Mouse (Mus musculus) inflammation-experienced regulatory T-cells, adult 6 months (primary cell): ENCODE measurements around the gene Herc3. TPM values are rescaled to one million over a fixed set of nuclear protein-coding genes. Genes with fewer than 3 reads are reported as not detected.

Experiments
- ATAC-seq: one replicate; pipeline ENCODE4 v1.8.0; 2017
- polyA plus RNA-seq, 3 experiments: library from polyadenylated mRNA; unstranded; fragments of 100-300 nt; shearing (Covaris generic); gene quantifications; one replicate each; pipeline ENCODE4 v1.2.1; 2017

Herc3 gene
- polyA plus RNA-seq = 10 to 100 TPM; 19.8 to 20.8 (median 20.1) TPM

GRCm38 (mm10) chr6:58831232-58832009 is at the start of gene Herc3:
TSS of gene Herc3 (plus strand) at chr6:58831465.
- ATAC-seq = peak; percentile 40

GRCm38 (mm10) chr6:58801394-58801793 is 29.9 kb upstream of the Herc3 start:
- no peak for ATAC-seq

GRCm38 (mm10) chr6:58814381-58814780 is 16.9 kb upstream of the Herc3 start:
- no peak for ATAC-seq

GRCm38 (mm10) chr6:58817037-58817436 is 14.2 kb upstream of the Herc3 start:
- ATAC-seq = peak; percentile 73

- ATAC-seq = no peak
Observed at GRCm38 (mm10) chr6:58825619-58826018, 5.6 kb upstream of the Herc3 start.

- ATAC-seq = no peak
Observed at GRCm38 (mm10) chr6:58826089-58826488, 5.2 kb upstream of the Herc3 start.

- ATAC-seq = no peak
Observed at GRCm38 (mm10) chr6:58828582-58828981, 2.7 kb upstream of the Herc3 start.

GRCm38 (mm10) chr6:58830840-58831231 is 429 bp upstream of the Herc3 start:
- ATAC-seq = peak; percentile 4

GRCm38 (mm10) chr6:58832591-58833018 is 1.3 kb downstream of the Herc3 start:
- ATAC-seq = peak; percentile 75

- ATAC-seq = no peak
Observed at GRCm38 (mm10) chr6:58834470-58834869, 3.2 kb downstream of the Herc3 start.

GRCm38 (mm10) chr6:58835591-58835990 is 4.3 kb downstream of the Herc3 start:
- no peak for ATAC-seq

- ATAC-seq = no peak
Observed at GRCm38 (mm10) chr6:58836476-58836875, 5.2 kb downstream of the Herc3 start.

GRCm38 (mm10) chr6:58837917-58838316 is 6.7 kb downstream of the Herc3 start:
- no peak for ATAC-seq

GRCm38 (mm10) chr6:58841208-58841607 is 9.9 kb downstream of the Herc3 start:
- no peak for ATAC-seq

GRCm38 (mm10) chr6:58842186-58842585 is 10.9 kb downstream of the Herc3 start:
- no peak for ATAC-seq

- no peak for ATAC-seq
Observed at GRCm38 (mm10) chr6:58843580-58843979, 12.3 kb downstream of the Herc3 start.

- ATAC-seq = peak; percentile 81
Observed at GRCm38 (mm10) chr6:58844188-58844822, 13.0 kb downstream of the Herc3 start.

GRCm38 (mm10) chr6:58846850-58847692 is 15.8 kb downstream of the Herc3 start:
- ATAC-seq = no peak

- no peak for ATAC-seq
Observed at GRCm38 (mm10) chr6:58847836-58848235, 16.6 kb downstream of the Herc3 start.

GRCm38 (mm10) chr6:58849356-58849755 is 18.1 kb downstream of the Herc3 start:
- no peak for ATAC-seq

GRCm38 (mm10) chr6:58855676-58856367 is 24.6 kb downstream of the Herc3 start:
- no peak for ATAC-seq

GRCm38 (mm10) chr6:58856494-58856893 is 25.2 kb downstream of the Herc3 start:
- ATAC-seq = no peak

GRCm38 (mm10) chr6:58859517-58859916 is 28.3 kb downstream of the Herc3 start:
- ATAC-seq = no peak
